Mouse (Mus musculus): ENCODE results near the gene Ylpm1. TPM values are rescaled to one million over a fixed set of nuclear protein-coding genes. Genes with fewer than 3 reads are reported as not detected.

Ylpm1 gene
- polyA plus RNA-seq, 1 experiment from 2014 or later: 9.2 TPM

- 0 out of 2 replicates have a peak overlapping the region, but pooled peaks have one; percentile 2 for H3K27ac ChIP-seq (replicated peaks)
- TF ChIP-seq CTCF (IDR thresholded peaks at IDR 0.05; ENCODE audit: low read depth) (no peak), EP300 (optimal IDR thresholded peaks at IDR 0.05) (no peak)
- H3K4me3 ChIP-seq (ENCODE audit: low read depth, low read length): no peak overlapping the region
- H3K27me3 ChIP-seq (ENCODE audit: control insufficient read depth, insufficient read depth, low read length): no peaks in the 10 kb centered on the region
- H3K4me1 ChIP-seq (replicated peaks; ENCODE audit: control insufficient read depth, insufficient read depth): no peaks in the 10 kb centered on the region
- 0 out of 2 replicates have a peak overlapping the region, but pooled peaks have one; percentile 8 for H3K9ac ChIP-seq (ENCODE audit: low read length)
- H3K9me3 ChIP-seq (ENCODE audit: control insufficient read depth, low read length): no peaks in the 10 kb centered on the region
- ATAC-seq (ENCODE audit: low FRiP score, low TSS enrichment) (no peak), DNase-seq (ENCODE audit: low spot score) (no peak)
- H3K4me2 ChIP-seq (replicated peaks; ENCODE audit: low read depth): no peak overlapping the region
- WGBS: 69% methylated on average over 10 of the region's 10 CpGs
- H3K36me3 ChIP-seq (ENCODE audit: control insufficient read depth, insufficient read depth, low read length): no peaks in the 10 kb centered on the region
Observed at GRCm38 (mm10) chr12:85094706-85095105, 98.6 kb downstream of the Ylpm1 start.

- H3K36me3 ChIP-seq (ENCODE audit: control insufficient read depth, insufficient read depth, low read length): no peaks in the 10 kb centered on the region
- H3K27ac ChIP-seq (replicated peaks): no peak overlapping the region
- H3K9me3 ChIP-seq (ENCODE audit: control insufficient read depth, low read length): no peaks in the 10 kb centered on the region
- TF ChIP-seq EP300 (optimal IDR thresholded peaks at IDR 0.05) (no peak), CTCF (IDR thresholded peaks at IDR 0.05; ENCODE audit: low read depth) (no peak)
- DNase-seq (ENCODE audit: low spot score) (no peak), ATAC-seq (ENCODE audit: low FRiP score, low TSS enrichment) (no peak)
- no peak overlapping the region for H3K4me2 ChIP-seq (replicated peaks; ENCODE audit: low read depth)
- 0 out of 2 replicates have a peak overlapping the region, but pooled peaks have one; percentile 8 for H3K9ac ChIP-seq (ENCODE audit: low read length)
- H3K27me3 ChIP-seq (ENCODE audit: control insufficient read depth, insufficient read depth, low read length): no peaks in the 10 kb centered on the region
- WGBS: 89% methylated on average over 11 of the region's 11 CpGs
- H3K4me1 ChIP-seq (replicated peaks; ENCODE audit: control insufficient read depth, insufficient read depth): no peaks in the 10 kb centered on the region
- H3K4me3 ChIP-seq (ENCODE audit: low read depth, low read length): no peak overlapping the region
Observed at GRCm38 (mm10) chr12:85095146-85095545, 99.0 kb downstream of the Ylpm1 start.

- ATAC-seq (ENCODE audit: low FRiP score, low TSS enrichment) (no peak), DNase-seq (ENCODE audit: low spot score) (no peak)
- no peaks in the 10 kb centered on the region for H3K9me3 ChIP-seq (ENCODE audit: control insufficient read depth, low read length)
- no peak overlapping the region for H3K9ac ChIP-seq (ENCODE audit: low read length)
- no peak overlapping the region for H3K4me2 ChIP-seq (replicated peaks; ENCODE audit: low read depth)
- H3K4me3 ChIP-seq (ENCODE audit: low read depth, low read length): no peak overlapping the region
- H3K4me1 ChIP-seq (replicated peaks; ENCODE audit: control insufficient read depth, insufficient read depth): no peaks in the 10 kb centered on the region
- 80% methylated on average over 7 of the region's 7 CpGs for WGBS
- no peaks in the 10 kb centered on the region for H3K27me3 ChIP-seq (ENCODE audit: control insufficient read depth, insufficient read depth, low read length)
- H3K36me3 ChIP-seq (ENCODE audit: control insufficient read depth, insufficient read depth, low read length): no peaks in the 10 kb centered on the region
- TF ChIP-seq CTCF (IDR thresholded peaks at IDR 0.05; ENCODE audit: low read depth) (no peak), EP300 (optimal IDR thresholded peaks at IDR 0.05) (no peak)
- H3K27ac ChIP-seq (replicated peaks): no peak overlapping the region
Observed at GRCm38 (mm10) chr12:85095859-85096258, 99.7 kb downstream of the Ylpm1 start.

GRCm38 (mm10) chr12:85101001-85101400, 104.9 kb downstream of the Ylpm1 start:
- Histone ChIP-seq H3K4me3 (ENCODE audit: low read depth, low read length) (no peak overlapping the region), H3K4me2 (replicated peaks; ENCODE audit: low read depth) (no peak overlapping the region), H3K36me3 (ENCODE audit: control insufficient read depth, insufficient read depth, low read length) (no peaks in the 10 kb centered on the region), H3K9ac (ENCODE audit: low read length) (no peak overlapping the region), H3K27ac (replicated peaks) (no peak overlapping the region), H3K9me3 (ENCODE audit: control insufficient read depth, low read length) (no peaks in the 10 kb centered on the region), H3K27me3 (ENCODE audit: control insufficient read depth, insufficient read depth, low read length) (no peaks in the 10 kb centered on the region), H3K4me1 (replicated peaks; ENCODE audit: control insufficient read depth, insufficient read depth) (no peaks in the 10 kb centered on the region)
- TF ChIP-seq EP300 (optimal IDR thresholded peaks at IDR 0.05) (no peak), CTCF (IDR thresholded peaks at IDR 0.05; ENCODE audit: low read depth) (no peak)
- DNase-seq (ENCODE audit: low spot score) (no peak), ATAC-seq (ENCODE audit: low FRiP score, low TSS enrichment) (no peak)
- WGBS: 60% methylated on average over 14 of the region's 14 CpGs

- Histone ChIP-seq H3K36me3 (ENCODE audit: control insufficient read depth, insufficient read depth, low read length) (no peaks in the 10 kb centered on the region), H3K27ac (replicated peaks) (no peak overlapping the region), H3K27me3 (ENCODE audit: control insufficient read depth, insufficient read depth, low read length) (no peaks in the 10 kb centered on the region), H3K4me2 (replicated peaks; ENCODE audit: low read depth) (no peak overlapping the region), H3K9me3 (ENCODE audit: control insufficient read depth, low read length) (no peaks in the 10 kb centered on the region), H3K4me1 (replicated peaks; ENCODE audit: control insufficient read depth, insufficient read depth) (no peaks in the 10 kb centered on the region), H3K4me3 (ENCODE audit: low read depth, low read length) (no peak overlapping the region), H3K9ac (ENCODE audit: low read length) (no peak overlapping the region)
- DNase-seq (ENCODE audit: low spot score): no peak
- WGBS: 81% methylated on average over 5 of the region's 5 CpGs
- no peak for TF ChIP-seq EP300 (optimal IDR thresholded peaks at IDR 0.05)
- TF ChIP-seq CTCF (IDR thresholded peaks at IDR 0.05; ENCODE audit: low read depth): no peak
- ATAC-seq (ENCODE audit: low FRiP score, low TSS enrichment): no peak
Observed at GRCm38 (mm10) chr12:85101521-85102106, 105.5 kb downstream of the Ylpm1 start.

GRCm38 (mm10) chr12:85103096-85103495, 107.0 kb downstream of the Ylpm1 start:
- Histone ChIP-seq H3K36me3 (ENCODE audit: control insufficient read depth, insufficient read depth, low read length) (no peaks in the 10 kb centered on the region), H3K27me3 (ENCODE audit: control insufficient read depth, insufficient read depth, low read length) (no peaks in the 10 kb centered on the region), H3K9me3 (ENCODE audit: control insufficient read depth, low read length) (no peaks in the 10 kb centered on the region), H3K27ac (replicated peaks) (no peak overlapping the region), H3K4me2 (replicated peaks; ENCODE audit: low read depth) (no peak overlapping the region), H3K9ac (ENCODE audit: low read length) (no peak overlapping the region), H3K4me3 (ENCODE audit: low read depth, low read length) (no peak overlapping the region), H3K4me1 (replicated peaks; ENCODE audit: control insufficient read depth, insufficient read depth) (no peaks in the 10 kb centered on the region)
- ATAC-seq (ENCODE audit: low FRiP score, low TSS enrichment): no peak
- TF ChIP-seq EP300 (optimal IDR thresholded peaks at IDR 0.05) (no peak), CTCF (IDR thresholded peaks at IDR 0.05; ENCODE audit: low read depth) (no peak)
- 68% methylated on average over 8 of the region's 8 CpGs for WGBS
- DNase-seq (ENCODE audit: low spot score): no peak

All from stomach, postnatal 0 days (tissue).